Mouse (Mus musculus) T-helper 17 cell (primary cell): ENCODE data around the gene Tchhl1.

Experiments
- in situ Hi-C, 2 experiments: fragments of 300-600 bp; cut with MboI, MseI; formaldehyde crosslinking; loops; 1 replicate in 1 of 2; 2 replicates in 1 of 2; pipeline ENCODE4 v1.15.1; 2025; ENCODE audit warnings: high pct_unique_total_duplicates in 2 of 2

Gene Tchhl1

DNA sequence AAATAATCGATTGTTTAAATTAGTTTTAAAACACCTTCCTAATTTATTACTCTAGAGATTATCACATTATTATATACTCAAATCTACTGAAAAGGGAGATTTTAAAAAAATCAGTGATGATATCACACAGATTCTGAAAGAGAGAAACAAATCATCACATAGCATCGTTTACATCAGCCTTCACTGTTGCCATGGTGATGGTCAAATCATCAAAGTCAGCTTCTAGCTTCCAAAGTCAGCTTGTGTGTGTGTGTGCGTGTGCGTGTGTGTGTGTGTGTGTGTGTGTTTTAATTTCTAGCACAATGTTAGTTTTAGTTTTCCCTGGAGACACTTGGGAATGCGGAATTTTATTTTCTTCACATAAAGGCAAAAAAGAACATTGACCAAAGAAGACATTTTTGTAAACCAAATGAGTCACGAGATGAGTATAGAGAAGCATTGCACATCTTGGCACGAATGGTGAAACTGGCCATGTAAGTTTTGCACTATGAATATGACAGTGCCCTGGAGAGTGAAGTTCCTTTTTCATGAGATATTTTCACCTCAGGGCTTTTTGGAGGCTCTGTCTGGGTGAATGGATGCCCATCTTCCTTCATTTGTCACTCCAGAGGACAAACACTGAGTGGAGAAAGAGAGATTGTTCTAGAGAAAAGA is 36.1 kb downstream of the Tchhl1 start:
- in situ Hi-C loops: loop anchor here in 1 of 2 experiments (5.0 kb wide), 2 partner anchors 48 to 98 kb away; no protein-coding TSS in a partner anchor

DNA sequence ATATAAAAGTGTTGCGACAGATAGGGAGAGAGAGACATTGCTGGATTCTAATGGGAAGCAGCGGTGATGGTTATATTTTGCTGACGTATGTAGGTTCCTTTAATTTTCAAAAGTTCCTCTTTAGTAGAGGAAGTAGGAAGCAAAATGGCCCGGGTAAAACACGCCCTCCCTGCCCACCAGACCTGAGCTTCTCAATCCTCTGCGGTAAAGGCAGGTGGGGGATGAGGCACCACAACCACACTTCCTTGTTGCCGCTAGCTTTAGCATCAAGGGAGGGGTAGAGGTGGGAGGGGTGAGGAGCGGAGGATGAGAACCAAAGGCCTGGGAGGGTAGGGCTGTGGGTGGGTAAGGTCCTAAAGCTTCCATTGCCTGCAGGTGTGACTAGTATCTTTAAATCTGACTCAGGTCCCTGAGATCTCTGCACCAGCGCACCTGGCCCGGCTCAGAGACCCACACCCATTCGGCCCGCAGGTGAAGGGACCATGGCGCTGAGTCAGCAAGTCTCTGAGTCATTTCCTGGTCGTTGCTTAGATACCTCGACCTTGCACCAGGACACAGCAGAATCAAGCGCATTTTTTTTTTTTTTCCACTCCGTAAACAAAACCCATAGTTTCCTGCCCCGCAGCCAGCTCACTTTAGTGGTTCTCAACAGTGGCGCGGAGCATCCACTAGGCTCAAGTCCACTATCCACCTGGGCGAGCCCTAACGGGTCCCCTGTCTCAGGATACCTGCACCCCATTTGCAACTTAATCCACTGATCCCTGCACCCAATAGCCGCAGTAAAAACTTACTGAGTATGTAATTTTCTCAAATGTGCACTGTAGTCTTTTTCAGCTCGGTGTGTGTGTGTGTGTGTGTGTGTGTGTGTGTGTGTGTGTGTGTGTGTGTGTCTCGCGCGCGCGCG is 37.7 kb downstream of the Tchhl1 start:
- in situ Hi-C loops: loop anchor here in 1 of 2 experiments (5.0 kb wide), 1 partner anchor 46 kb away; no protein-coding TSS in a partner anchor

DNA sequence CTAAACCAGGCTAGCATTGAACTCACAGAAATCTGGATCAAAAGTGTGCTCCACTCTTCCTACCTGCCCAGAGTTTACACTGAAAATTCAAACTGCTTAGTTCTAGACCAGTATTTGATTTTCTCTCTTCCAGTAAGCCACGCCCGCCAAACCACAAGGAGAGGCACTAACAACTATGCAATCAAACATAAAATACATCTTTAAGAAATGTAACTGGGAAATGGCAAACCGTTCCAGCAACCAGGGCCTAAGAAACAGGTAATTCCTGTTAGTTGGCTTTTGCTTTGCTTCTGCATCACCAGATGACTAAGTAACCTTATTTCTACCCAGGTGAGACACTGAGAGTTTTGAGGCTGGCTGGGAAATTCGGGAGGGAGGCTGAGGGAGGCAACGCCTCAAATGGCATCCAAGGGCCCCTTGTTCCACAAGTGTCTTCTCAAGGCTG is 38.3 kb downstream of the Tchhl1 start:
- in situ Hi-C loops: loop anchor here in 1 of 2 experiments (5.0 kb wide), 1 partner anchor 45 kb away; no protein-coding TSS in a partner anchor

DNA sequence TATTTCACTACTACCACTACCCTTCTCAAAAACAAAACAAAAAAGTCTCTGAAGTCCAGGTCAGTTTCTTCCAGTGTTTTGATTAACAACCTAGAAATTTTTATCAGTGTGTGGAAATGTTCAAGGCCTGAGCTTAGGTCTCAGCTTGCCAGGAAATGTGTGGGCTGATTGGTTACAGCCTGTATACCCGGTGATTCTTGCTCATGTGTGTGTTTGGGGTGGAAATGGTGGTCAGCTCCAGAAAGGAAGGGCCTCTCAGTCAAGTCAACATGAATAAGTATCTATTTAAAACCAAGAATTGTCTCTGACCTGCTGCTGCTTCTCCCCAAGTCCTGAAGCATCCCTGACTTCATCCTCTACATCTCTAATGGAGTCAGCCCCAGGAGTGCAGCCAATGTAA is 40.7 kb downstream of the Tchhl1 start:
- in situ Hi-C loops: loop anchor here in 1 of 2 experiments (5.0 kb wide), 1 partner anchor 43 kb away; no protein-coding TSS in a partner anchor

DNA sequence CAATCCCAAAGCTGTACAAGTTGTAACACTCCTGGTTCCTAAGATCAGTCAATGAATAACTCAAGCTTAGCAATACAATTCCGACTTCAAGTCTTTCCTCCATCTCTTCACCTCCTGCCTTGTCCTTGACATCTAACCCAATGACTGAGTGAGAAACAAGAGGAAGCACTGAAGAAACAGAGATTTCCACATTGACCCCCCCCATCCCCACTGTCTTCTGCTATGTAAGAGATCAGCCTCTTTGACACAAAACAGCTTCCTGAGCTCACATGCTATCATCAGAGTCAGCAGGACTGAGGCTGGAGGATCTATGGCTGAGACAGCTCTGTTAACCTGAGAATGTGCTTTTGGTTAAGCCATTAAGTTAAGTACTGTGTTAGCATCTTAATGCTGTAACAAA is 42.5 kb downstream of the Tchhl1 start:
- in situ Hi-C loops: no loop called here

DNA sequence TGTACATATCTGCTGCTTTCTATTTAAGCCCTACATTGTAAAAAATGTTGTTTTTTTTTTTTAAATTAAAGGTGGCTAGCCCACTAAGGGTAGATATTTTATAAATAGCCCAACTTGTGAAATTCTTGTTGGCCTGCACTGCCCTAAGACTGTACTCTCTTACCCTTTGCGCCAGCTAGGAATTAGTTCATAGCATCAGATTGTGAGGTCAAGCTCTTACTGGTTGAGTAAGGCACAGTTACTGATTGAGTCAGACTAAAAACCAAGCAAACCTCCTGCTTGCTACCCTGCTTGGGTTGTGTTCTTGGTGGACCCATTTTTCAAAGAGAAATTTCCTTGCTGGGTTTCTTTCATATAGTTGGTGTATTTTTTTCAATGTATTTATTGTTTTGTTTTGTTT is 43.2 kb downstream of the Tchhl1 start:
- in situ Hi-C loops: no loop called here

DNA sequence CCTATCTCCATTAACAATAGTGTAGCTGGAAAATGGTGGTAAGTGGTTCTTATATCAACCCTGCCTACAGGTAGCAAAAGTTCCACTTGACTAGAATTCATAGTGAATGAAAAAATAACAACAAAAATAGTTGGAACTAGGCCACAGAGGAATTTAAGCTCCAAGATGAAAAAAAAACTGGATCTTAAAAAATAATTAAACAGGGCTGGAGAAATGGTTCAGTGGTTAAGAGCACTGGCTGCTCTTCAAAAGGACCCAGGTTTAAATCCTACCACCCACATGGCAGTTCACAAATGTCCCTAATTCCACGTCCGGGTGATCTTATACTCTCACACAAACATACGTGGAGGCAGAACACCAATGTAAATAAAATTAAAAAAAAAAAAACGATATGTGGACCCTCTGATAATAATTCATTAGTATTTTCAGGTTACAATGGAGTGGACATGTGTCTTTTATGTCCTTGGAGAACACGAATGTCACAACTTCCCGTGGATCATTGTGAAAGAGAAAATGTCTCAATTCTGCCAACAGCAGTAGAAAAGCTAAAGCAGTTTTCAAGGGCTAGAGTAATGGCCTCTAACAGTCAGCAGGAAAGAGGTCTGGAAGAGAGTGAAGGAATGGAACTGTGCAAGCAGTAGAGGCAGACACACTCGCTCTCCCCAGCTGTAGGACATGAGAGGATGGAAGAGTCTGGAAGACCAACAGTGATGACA is 44.0 kb downstream of the Tchhl1 start:
- in situ Hi-C loops: no loop called here

DNA sequence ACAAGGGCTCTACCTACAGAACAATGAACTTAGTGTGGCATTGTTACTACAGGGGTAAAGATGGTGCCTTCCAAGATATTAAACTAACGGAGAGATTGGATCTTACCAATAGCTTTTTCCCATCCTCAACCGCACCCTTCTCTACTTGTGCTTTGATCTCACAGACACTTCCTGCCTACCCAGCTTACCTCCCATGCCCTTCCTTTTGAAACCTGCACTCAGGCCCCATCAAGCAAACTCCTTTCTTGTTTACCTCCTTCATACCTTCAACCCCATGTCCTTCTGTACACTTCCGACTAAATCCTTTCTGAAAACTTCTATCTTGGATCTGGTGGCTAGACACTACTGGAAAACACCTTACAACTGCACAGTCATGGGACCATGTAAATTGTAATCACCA is 46.1 kb downstream of the Tchhl1 start:
- in situ Hi-C loops: no loop called here

DNA sequence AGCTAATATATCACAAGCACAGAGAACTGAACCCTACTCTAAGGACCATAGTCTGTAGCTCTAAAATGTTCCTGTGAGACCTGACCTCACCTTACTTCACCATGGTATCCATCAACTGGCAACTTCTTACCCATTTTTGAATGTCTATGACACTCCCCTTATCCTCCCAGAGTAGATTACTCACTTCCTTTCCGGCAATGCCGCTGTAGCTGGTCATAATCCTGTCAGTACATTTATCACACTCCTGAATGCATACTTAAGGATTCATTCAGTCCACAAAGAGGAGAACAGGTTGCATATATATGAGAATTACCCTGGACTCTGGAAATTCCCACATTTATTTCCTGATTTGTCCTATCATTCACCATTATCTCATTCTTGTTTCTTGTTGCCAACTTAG is 48.8 kb downstream of the Tchhl1 start:
- in situ Hi-C loops: no loop called here

DNA sequence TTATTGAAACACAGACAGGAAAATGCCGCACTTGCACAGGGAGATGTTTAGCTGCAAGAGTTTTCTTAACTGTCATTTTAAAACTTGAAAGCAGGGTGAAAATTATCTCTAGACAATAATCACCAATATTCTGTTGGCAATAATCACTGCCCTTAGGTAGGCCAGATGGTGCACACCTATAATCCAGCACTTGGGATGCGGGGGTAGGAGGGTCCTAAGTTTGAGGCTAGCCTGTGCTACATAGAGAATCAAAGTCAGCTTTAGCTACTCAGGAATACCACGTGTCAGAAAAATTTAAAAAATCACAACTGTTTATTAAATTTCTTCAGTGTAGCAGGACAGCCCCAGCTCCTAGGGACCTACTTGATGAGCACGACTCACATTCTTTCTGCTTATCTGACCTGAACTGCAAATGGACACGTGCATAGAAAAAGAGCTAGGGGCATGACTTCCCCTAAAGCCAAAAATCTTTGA is 51.3 kb downstream of the Tchhl1 start:
- in situ Hi-C loops: no loop called here

DNA sequence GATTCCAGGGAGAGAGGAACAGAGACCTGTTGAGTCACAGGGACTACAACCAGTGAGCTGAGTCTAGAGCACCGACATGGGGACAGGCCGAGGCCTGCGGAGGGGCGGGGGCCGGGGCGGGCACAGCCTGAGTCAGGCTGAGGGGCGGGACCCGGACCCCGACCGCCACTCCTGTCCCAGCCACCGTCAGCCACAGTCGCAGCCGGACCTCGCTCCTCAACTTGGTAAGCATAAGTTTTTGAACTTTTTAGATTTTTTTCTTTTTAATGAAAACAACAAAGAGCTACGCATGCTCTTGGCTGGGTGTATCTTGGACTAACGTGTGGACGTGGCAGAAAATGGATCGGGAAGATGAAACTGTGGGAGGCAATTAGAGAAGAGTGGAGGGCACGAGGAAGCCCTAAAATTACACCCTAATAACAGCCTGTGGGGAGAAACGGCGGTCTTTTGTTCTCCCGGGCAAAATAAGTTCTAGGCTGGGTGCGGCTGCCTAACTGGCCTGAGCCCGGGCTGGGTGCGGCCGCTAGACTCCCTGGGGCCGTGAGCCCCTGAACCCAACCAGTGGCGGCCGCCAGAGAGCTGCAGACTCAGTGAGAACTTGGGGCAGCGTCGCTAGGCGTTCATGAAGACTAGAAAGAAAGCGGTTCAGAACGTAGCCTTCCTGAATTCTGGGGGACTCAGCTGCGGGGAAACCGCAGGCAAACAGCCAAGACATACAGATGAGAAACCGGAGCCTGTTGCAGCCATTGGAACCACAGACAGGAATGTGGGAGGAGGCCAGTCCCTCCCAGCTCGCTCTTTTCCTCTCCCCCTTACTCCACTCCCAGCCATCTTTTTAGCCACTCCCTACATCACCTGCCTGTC is 52.0 kb downstream of the Tchhl1 start, which contains the start of gene S100a11:
S100a11 (plus strand) TSS at position 159 of the 864 bp plus-strand sequence.
- in situ Hi-C loops: no loop called here
